Mouse (Mus musculus) heart, embryonic 12.5 days (tissue): ENCODE results near the gene Fmnl2. TPM values are rescaled to one million over a fixed set of nuclear protein-coding genes. Genes with fewer than 3 reads are reported as not detected.
A peak's percentile ranks its signal among the peaks of the same experiment; 100 is the strongest.

Source experiments
- ATAC-seq: fragments of 200-750 bp; cut with Nextera tagmentation; 2 replicates; pipeline ENCODE4 v1.8.0; 2017; ENCODE audit warnings: moderate TSS enrichment, moderate library complexity; ENCODE audit not compliant: insufficient number of reproducible peaks, low FRiP score
- H3K27ac ChIP-seq: fragments of 300-500 bp; sonication (generic); 2 replicates; pipeline ENCODE4 v1.5.1; 2016; ENCODE audit warnings: mild to moderate bottlenecking, moderate library complexity; ENCODE audit not compliant: poor library complexity, severe bottlenecking
- H3K27me3 ChIP-seq: fragments of 300-500 bp; sonication (generic); replicated peaks from 2 replicates; pipeline ENCODE4 v1.6.1; 2016; ENCODE audit warnings: mild to moderate bottlenecking, moderate library complexity
- H3K36me3 ChIP-seq: fragments of 300-500 bp; sonication (generic); 2 replicates; pipeline ENCODE4 v1.6.1; 2016; ENCODE audit warnings: mild to moderate bottlenecking, moderate library complexity
- H3K4me1 ChIP-seq: fragments of 300-500 bp; sonication (generic); replicated peaks from 2 replicates; pipeline ENCODE4 v1.6.1; 2016; ENCODE audit warnings: mild to moderate bottlenecking
- H3K4me2 ChIP-seq: fragments of 300-500 bp; sonication (generic); 2 replicates; pipeline ENCODE4 v1.6.1; 2016; ENCODE audit warnings: mild to moderate bottlenecking, moderate library complexity
- H3K4me3 ChIP-seq: fragments of 300-500 bp; sonication (generic); 2 replicates; pipeline ENCODE4 v1.5.1; 2016; ENCODE audit warnings: mild to moderate bottlenecking
- H3K9ac ChIP-seq: fragments of 300-500 bp; sonication (generic); 2 replicates; pipeline ENCODE4 v1.6.1; 2016; ENCODE audit warnings: mild to moderate bottlenecking, moderate library complexity
- H3K9me3 ChIP-seq: fragments of 300-500 bp; sonication (generic); replicated peaks from 2 replicates; pipeline ENCODE4 v1.6.1; 2016; ENCODE audit warnings: mild to moderate bottlenecking, moderate library complexity
- WGBS: fragments of 180-500 bp; shearing (Covaris S2); methylation state at CpG from one replicate; pipeline ENCODE4 v1.1.7; 2016; 5-methylcytosine and 5-hydroxymethylcytosine counted together
- polyA plus RNA-seq: library from polyadenylated mRNA; unstranded; fragments of >200 nt; fragmentation: Nextera tagmentation; extraction: Ambion mirVana; gene quantifications from 2 replicates; pipeline ENCODE4 v1.2.1, GENCODE M21; 2016

Gene Fmnl2
- polyA plus RNA-seq, 1 experiment from 2014 or later: 1.1 TPM

GRCm38 (mm10) chr2:53013051-53013450 lies 155.4 kb downstream of the Fmnl2 start:
- H3K4me3 ChIP-seq: no peak overlapping the region
- WGBS: 33% methylated on average over 2 of the region's 2 CpGs
- H3K27me3 ChIP-seq: no peaks in the 10 kb centered on the region
- no peaks in the 10 kb centered on the region for H3K36me3 ChIP-seq
- no peaks in the 10 kb centered on the region for H3K9me3 ChIP-seq
- H3K9ac ChIP-seq: no peak overlapping the region
- no peak overlapping the region for H3K4me2 ChIP-seq
- no peak overlapping the region for H3K27ac ChIP-seq
- peaks cover 6% of the 10 kb centered on the region; the same call in 1 of the 2 replicates for H3K4me1 ChIP-seq
- no peak for ATAC-seq

GRCm38 (mm10) chr2:53014451-53014850 lies 156.8 kb downstream of the Fmnl2 start:
- Histone ChIP-seq H3K9ac (no peak overlapping the region), H3K4me3 (no peak overlapping the region), H3K9me3 (no peaks in the 10 kb centered on the region), H3K36me3 (no peaks in the 10 kb centered on the region), H3K27ac (no peak overlapping the region), H3K4me1 (peaks cover 6% of the 10 kb centered on the region; the same call in 1 of the 2 replicates), H3K4me2 (no peak overlapping the region), H3K27me3 (no peaks in the 10 kb centered on the region)
- 78% methylated on average over 5 of the region's 5 CpGs for WGBS
- no peak for ATAC-seq

DNA sequence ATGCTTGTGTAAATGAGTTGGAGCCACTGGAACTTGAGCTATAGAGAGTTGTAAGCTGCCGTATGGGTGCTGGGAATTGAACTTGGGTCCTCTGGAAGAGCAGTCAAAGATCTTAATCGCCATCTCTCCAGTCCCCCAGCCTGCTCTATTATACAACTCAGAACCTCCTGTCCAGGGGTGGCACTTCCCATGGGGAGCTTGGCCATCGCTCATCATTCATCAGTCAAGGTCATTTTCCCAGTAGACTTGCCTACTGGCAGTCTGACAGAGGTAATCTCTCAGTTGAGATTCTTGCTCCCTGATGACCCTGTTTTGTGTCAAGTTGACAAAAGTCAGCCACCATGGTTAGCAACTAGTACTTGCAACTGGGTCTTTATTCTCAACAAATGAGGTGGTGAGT lies 165.3 kb downstream of the Fmnl2 start:
- Histone ChIP-seq H3K27ac (no peak overlapping the region), H3K9me3 (no peaks in the 10 kb centered on the region), H3K4me2 (no peak overlapping the region), H3K36me3 (no peaks in the 10 kb centered on the region), H3K27me3 (no peaks in the 10 kb centered on the region), H3K9ac (no peak overlapping the region), H3K4me1 (no peaks in the 10 kb centered on the region), H3K4me3 (no peak overlapping the region)
- ATAC-seq: no peak
- 80% methylated on average over 3 of the region's 3 CpGs for WGBS

GRCm38 (mm10) chr2:53026056-53026769 lies 168.6 kb downstream of the Fmnl2 start:
- Histone ChIP-seq H3K4me2 (no peak overlapping the region), H3K27me3 (no peaks in the 10 kb centered on the region), H3K9ac (no peak overlapping the region), H3K36me3 (no peaks in the 10 kb centered on the region), H3K4me1 (peaks cover 4% of the 10 kb centered on the region; the same call in 1 of the 2 replicates), H3K9me3 (no peaks in the 10 kb centered on the region), H3K4me3 (no peak overlapping the region), H3K27ac (no peak overlapping the region)
- ATAC-seq: no peak
- WGBS: 54% methylated on average over 5 of the region's 5 CpGs

GRCm38 (mm10) chr2:53028868-53029267 lies 171.2 kb downstream of the Fmnl2 start:
- 50% methylated on average over 1 of the region's 1 CpGs for WGBS
- Histone ChIP-seq H3K4me3 (no peak overlapping the region), H3K27me3 (no peaks in the 10 kb centered on the region), H3K36me3 (no peaks in the 10 kb centered on the region), H3K9ac (no peak overlapping the region), H3K4me1 (peaks cover 4% of the 10 kb centered on the region; the same call in 1 of the 2 replicates), H3K4me2 (no peak overlapping the region), H3K27ac (no peak overlapping the region), H3K9me3 (no peaks in the 10 kb centered on the region)
- no peak for ATAC-seq

GRCm38 (mm10) chr2:53029716-53030431 lies 172.2 kb downstream of the Fmnl2 start:
- Histone ChIP-seq H3K4me2 (no peak overlapping the region), H3K4me3 (no peak overlapping the region), H3K36me3 (no peaks in the 10 kb centered on the region), H3K27ac (peak overlapping the region; percentile 60; the same call in 1 of the 2 replicates), H3K27me3 (no peaks in the 10 kb centered on the region), H3K4me1 (peaks cover 4% of the 10 kb centered on the region; the same call in 1 of the 2 replicates), H3K9me3 (no peaks in the 10 kb centered on the region), H3K9ac (no peak overlapping the region)
- WGBS: 71% methylated on average over 7 of the region's 7 CpGs
- ATAC-seq: no peak

- H3K4me3 ChIP-seq: no peak overlapping the region
- 67% methylated on average over 5 of the region's 5 CpGs for WGBS
- ATAC-seq: no peak
- H3K9me3 ChIP-seq: no peaks in the 10 kb centered on the region
- no peak overlapping the region for H3K4me2 ChIP-seq
- H3K27ac ChIP-seq: 0 out of 2 replicates have a peak overlapping the region, but pooled peaks have one; percentile 60
- H3K27me3 ChIP-seq: no peaks in the 10 kb centered on the region
- H3K9ac ChIP-seq: no peak overlapping the region
- peaks cover 4% of the 10 kb centered on the region; the same call in 1 of the 2 replicates for H3K4me1 ChIP-seq
- no peaks in the 10 kb centered on the region for H3K36me3 ChIP-seq
These were observed 172.8 kb downstream of the Fmnl2 start for GRCm38 (mm10) chr2:53030432-53030826.

GRCm38 (mm10) chr2:53038253-53038652 lies 180.6 kb downstream of the Fmnl2 start:
- no peak overlapping the region for H3K4me2 ChIP-seq
- ATAC-seq: no peak
- H3K9me3 ChIP-seq: no peaks in the 10 kb centered on the region
- H3K27me3 ChIP-seq: no peaks in the 10 kb centered on the region
- H3K4me3 ChIP-seq: no peak overlapping the region
- H3K36me3 ChIP-seq: no peaks in the 10 kb centered on the region
- H3K9ac ChIP-seq: no peak overlapping the region
- no peak overlapping the region for H3K27ac ChIP-seq
- H3K4me1 ChIP-seq: peaks cover 3% of the 10 kb centered on the region; the same call in 1 of the 2 replicates
- WGBS: 67% methylated on average over 2 of the region's 2 CpGs

- Histone ChIP-seq H3K4me3 (no peak overlapping the region), H3K9ac (no peak overlapping the region), H3K36me3 (no peaks in the 10 kb centered on the region), H3K4me1 (peaks cover 3% of the 10 kb centered on the region; the same call in 1 of the 2 replicates), H3K27ac (no peak overlapping the region), H3K4me2 (no peak overlapping the region), H3K27me3 (no peaks in the 10 kb centered on the region), H3K9me3 (no peaks in the 10 kb centered on the region)
- no peak for ATAC-seq
- 57% methylated on average over 9 of the region's 9 CpGs for WGBS
These were observed 181.1 kb downstream of the Fmnl2 start for GRCm38 (mm10) chr2:53038737-53039136.

GRCm38 (mm10) chr2:53047031-53047430 lies 189.4 kb downstream of the Fmnl2 start:
- H3K4me3 ChIP-seq: no peak overlapping the region
- no peaks in the 10 kb centered on the region for H3K9me3 ChIP-seq
- H3K27ac ChIP-seq: no peak overlapping the region
- H3K9ac ChIP-seq: no peak overlapping the region
- no peak for ATAC-seq
- no peaks in the 10 kb centered on the region for H3K36me3 ChIP-seq
- H3K27me3 ChIP-seq: no peaks in the 10 kb centered on the region
- peaks cover 3% of the 10 kb centered on the region; the same call in 1 of the 2 replicates for H3K4me1 ChIP-seq
- no peak overlapping the region for H3K4me2 ChIP-seq
- WGBS: 85% methylated on average over 6 of the region's 6 CpGs

DNA sequence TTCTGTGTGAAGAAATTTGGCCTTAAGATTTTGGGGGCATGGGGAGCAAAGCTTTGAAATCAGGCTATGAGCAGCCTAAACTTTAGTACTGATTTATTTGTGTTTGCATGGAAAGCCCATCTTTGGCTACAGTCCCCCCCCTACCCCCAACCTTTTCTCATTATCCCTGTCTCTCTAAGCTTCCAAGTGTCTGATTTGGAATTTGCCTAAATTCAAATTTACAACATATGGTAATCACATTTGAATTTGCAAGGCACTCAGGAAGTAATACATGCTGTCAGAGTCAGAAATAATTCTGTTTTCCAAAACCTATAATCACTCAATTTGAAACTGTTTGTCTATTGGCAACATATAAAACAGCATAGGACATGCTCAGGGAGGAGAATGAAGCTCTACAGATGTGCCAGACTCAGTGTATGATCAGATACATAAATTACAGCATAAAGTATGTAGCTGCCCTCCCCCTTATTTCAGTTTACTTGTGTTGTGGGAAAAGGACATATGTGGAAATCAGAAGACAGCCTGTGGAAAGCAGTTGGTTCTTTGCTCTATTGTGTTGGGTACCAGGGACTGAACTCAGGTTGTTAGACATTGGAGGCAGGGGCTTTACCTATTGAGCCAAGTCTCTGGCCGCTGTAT lies 190.2 kb downstream of the Fmnl2 start:
- Histone ChIP-seq H3K4me2 (no peak overlapping the region), H3K4me3 (no peak overlapping the region), H3K27me3 (no peaks in the 10 kb centered on the region), H3K4me1 (no peaks in the 10 kb centered on the region), H3K36me3 (no peaks in the 10 kb centered on the region), H3K9ac (no peak overlapping the region), H3K27ac (no peak overlapping the region), H3K9me3 (no peaks in the 10 kb centered on the region)
- ATAC-seq: no peak
- WGBS: 88% methylated on average over 1 of the region's 1 CpGs
